Mouse (Mus musculus) pancreas, adult 10 weeks (tissue): ENCODE measurements around the gene Prkab2. TPM values are rescaled to one million over a fixed set of nuclear protein-coding genes. Genes with fewer than 3 reads are reported as not detected.

Experiments
- polyA plus RNA-seq: library from polyadenylated mRNA; stranded (reverse); fragments of 350-450 nt; fragmentation: Illumina TruSeq; extraction: RNeasy Lipid Tissue Mini Kit (QIAGEN cat#74804); gene quantifications from one replicate; pipeline ENCODE4 v1.2.3, GENCODE M21; 2015; ENCODE audit warnings: low read depth, low replicate concordance; ENCODE audit not compliant: insufficient read depth

Prkab2 gene
- polyA plus RNA-seq: 2.8 TPM

DNA sequence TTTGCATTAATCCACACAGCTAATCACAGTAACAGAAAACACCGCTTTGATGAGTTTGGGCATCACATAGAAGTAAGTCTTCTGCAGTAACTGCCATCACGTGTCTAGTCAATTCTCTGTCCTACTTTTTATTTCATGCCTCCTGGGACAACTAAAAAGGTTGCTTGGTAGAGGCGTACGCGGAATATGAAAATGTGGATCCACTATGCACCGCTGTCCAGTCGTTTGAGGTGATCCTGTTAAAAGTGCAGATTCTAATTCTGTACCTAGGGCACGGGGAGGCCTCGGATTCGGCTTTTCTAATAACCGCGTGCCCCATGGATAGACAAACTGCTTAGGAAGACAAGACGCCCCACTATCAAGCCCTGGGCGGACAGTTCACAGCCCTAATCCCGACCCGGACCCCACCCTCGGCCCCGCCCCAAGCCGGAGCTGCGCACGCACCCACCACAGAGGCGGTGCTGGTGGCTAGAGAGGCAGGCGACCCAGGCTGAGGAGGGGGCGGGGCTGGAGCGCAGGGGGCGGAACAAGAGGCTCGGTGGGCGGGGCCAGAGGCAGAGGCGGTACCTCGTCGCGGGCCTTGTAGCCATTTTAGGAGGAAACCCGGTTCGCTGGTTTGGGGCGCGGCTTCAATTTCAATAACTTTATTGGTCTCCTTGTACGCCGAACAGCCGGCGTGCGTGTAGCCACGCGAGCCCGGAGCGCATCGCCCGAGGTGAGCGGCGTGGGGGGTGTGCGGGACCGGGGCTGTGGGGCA lies at the start of gene Prkab2:
TSS of gene Prkab2 (plus strand) at position 539 of the 757 bp plus-strand sequence.

DNA sequence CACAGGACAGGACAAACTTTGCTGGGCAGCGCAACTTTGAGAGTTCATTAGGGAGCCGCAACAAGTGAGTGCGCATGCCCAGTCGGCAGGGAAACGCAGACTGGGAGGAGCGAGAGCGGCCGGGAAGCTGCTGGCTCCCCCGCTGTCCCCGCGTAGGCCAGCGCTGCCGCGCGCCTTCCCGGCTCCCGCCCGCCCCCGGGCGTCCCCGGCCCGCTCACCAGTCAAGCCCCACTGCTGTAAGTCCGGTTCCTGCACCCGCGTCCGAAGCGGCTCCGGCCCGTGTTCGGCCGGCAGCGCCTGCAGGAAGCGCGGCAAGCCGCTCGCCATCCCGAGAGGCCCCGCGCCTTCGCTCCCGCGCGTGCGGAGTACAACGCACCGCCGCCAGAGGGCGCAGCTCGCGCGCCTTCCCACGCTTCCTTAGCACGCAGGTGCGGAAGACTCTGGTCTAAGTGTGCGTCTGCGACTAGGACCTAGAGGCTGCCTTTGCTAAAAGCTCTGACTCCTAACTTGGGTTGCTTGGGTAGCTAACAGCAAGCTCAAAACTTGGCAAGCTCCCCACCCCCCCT lies 48.1 kb upstream of the Prkab2 start, which contains the start of gene Chd1l:
TSS of gene Chd1l (minus strand) at position 359 of the 566 bp plus-strand sequence.

GRCm38 (mm10) chr3:97628391-97629001 lies 29.5 kb upstream of the Prkab2 start, which contains the start of gene Fmo5:
TSS of gene Fmo5 (plus strand) at chr3:97628804.

DNA sequence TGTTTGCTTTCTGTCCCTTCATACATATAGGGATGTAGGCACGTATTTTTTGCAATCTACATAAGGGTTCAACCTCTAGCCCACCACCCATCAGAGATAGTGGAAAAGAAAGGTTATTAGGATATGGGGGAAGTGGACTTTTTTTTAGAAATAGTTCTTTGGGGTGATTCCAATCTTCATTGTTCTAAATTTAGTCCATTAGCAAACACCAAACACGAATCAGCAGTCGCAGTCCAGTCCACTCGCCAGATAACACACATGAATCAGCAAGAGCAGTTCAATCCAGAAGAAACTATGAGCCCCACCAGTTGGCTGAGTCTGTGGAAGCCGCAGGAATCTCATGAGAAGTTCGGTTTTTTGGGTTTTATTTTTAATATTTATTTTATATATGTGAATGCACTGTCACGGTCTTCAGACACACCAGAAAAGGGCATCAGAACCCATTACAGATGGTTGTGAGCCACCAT lies 16.7 kb downstream of the Prkab2 start, which contains the start of gene Gm17651:
TSS of gene Gm17651 (minus strand) at position 51 of the 467 bp plus-strand sequence.

Other genes starting within 250 kb of the Prkab2 start
- gene Olfr1402, start 236.2 kb upstream of the Prkab2 start, polyA plus RNA-seq: not detected
- gene Chd1l, start 48.0 kb upstream of the Prkab2 start, polyA plus RNA-seq: 3.6 TPM
- gene Fmo5, start 29.4 kb upstream of the Prkab2 start, polyA plus RNA-seq: 1.5 TPM
- not detected for gene Gm17651, start 16.5 kb downstream of the Prkab2 start, polyA plus RNA-seq
- gene Pde4dip, start 230.5 kb downstream of the Prkab2 start, polyA plus RNA-seq: 7.3 TPM
- 16.3 TPM for gene Sec22b, start 243.0 kb downstream of the Prkab2 start, polyA plus RNA-seq